Mouse (Mus musculus) granulocyte monocyte progenitor cell, adult 5-6 weeks (primary cell): Measurements from ENCODE around the gene Eif4a3. TPM values are rescaled to one million over a fixed set of nuclear protein-coding genes. Genes with fewer than 3 reads are reported as not detected.
"Not testable (repeated sequence)": the region's sequence is repeated elsewhere in the genome, so short reads cannot be mapped to it uniquely, and the experiment has no call there.

Experiments used
- ATAC-seq: replicated peaks from 2 replicates; pipeline ENCODE4 v1.8.0; 2016; ENCODE audit warnings: mild to moderate bottlenecking, moderate TSS enrichment, inconsistent platforms; ENCODE audit not compliant: poor library complexity, severe bottlenecking
- total RNA-seq, 2 experiments: library from RNA; stranded (forward) in 1 of 2; stranded (reverse) in 1 of 2; fragments of 200-712, 200-1000 nt in 1 of 2; fragments of >200 nt in 1 of 2; fragmentation: Nextera tagmentation in 1 of 2; gene quantifications; 2 replicates each; pipeline ENCODE4 v1.2.3; 2014 to 2017

The Eif4a3 gene
- total RNA-seq, 2 experiments from 2014 or later: 228 to 311 TPM

- no peak for ATAC-seq
Measured at GRCm38 (mm10) chr11:119300246-119300935, 502 bp upstream of the Eif4a3 start.

DNA sequence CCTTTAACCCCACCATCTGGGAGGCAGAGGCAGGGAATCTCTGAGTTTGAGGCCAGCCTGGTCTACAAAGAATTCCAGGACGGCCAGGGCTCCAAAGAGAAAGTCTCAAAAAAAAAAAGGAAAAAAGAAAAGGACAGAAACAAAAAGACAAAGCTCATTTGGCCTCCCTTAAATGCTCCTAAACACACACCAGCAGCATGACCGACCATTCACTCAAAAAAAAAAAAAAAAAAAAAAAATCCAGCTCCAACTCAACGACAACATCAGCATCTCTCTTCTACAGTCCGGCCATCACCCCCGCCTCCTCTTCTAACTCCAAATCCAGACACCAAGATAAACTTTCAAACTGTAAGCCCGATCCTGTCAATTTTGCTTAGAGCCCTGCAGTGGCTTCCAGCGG, 972 bp downstream of the Eif4a3 start:
- no peak for ATAC-seq

DNA sequence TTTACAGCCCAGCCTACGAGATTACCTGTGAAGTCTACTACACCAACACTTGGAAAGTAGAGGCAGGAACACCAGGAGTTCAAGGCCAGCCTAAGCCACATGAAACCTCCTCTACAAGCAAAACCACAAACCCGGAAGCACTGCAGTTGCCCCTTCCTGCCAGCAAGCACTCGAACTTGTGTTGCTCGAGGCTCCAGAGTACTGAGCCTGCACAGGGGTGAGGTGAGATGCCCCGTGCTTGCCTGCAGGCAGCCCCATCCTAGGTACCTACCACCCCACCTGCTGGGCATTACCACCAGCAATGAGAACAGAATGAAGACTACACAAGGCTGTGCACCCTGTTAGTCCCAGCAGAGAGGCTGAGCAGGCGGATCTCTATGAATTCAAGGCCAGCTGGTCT, 1.9 kb downstream of the Eif4a3 start:
- ATAC-seq: peak; percentile 17

DNA sequence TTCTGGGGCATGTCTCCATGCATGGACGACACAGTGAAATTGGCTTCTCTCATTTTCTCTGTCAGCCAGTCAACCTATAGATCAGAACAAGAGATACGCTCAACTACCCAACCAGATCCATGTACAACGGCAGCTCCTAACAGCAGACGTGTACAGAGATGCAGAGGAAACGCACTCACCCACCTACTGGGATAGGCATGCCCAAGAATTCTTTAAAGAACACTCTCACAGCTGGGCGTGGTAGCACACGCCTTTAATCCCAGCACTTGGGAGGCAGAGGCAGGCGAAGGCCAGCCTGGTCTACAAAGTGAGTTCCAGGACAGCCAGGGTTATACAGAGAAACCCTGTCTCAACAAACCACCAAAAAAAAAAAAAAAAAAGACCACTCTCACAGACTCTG, 7.0 kb downstream of the Eif4a3 start:
- not testable (repeated sequence) for ATAC-seq

- no peak for ATAC-seq
Measured at GRCm38 (mm10) chr11:119287207-119287992, 12.5 kb downstream of the Eif4a3 start.

GRCm38 (mm10) chr11:119285791-119286527, 13.9 kb downstream of the Eif4a3 start:
- ATAC-seq: 0 out of 2 replicates have a peak, but pooled peaks have one; percentile 10

DNA sequence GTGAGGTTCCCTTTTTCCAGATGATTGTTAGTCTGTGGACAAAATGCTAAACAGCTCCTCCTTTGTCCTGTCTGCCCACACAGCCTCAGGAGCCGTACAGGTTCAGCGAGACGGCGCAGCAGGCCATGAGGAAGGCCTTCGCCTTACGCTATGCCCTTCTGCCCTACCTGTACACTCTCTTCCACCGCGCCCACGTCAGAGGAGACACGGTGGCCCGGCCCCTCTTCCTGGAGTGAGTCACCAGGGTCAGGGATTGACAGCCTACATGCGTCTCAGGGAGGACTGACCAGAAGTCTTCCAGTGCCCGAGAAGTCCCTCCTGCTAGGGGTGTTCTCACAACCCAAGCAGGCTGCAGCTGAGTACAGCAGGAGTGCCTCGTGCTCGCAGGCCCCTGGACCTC, 18.9 kb downstream of the Eif4a3 start:
- ATAC-seq: no peak

DNA sequence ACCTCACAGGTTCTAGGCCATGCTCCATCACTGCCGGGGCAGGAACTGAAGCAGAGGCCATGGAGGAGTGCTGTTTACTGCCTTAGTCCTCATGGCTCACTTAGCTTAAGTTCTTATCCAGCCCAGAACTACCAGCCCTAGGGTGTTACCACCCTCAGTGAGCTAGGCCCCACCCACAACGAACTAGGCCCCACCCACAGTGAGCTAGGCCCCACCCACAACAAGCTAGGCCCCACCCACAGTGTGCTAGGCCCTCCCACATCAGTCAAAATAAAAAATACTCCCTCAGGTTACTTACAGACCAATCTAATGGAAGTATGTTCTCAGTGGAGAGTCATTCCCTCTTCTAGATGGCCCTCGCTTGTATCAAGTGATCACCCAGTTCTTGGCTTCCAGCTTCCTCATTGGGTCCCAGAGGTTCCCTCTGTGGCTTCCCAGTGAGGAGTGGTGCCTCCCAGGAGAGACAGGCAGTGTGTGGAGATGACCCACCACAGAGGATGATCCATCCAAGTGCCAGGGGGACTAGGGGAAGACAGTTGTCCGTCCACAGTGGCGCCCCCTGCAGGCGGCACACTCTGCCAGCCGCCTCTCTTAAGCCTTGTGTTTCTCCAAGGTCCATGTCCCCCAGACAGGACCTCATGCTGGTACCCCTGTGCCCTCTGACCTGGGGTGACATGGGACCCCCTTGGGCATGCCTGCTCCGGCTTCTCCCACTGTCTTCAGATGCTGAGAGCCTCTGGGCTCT, 26.5 kb downstream of the Eif4a3 start:
- ATAC-seq: peak; percentile 13; the same call in 1 of the 2 replicates

DNA sequence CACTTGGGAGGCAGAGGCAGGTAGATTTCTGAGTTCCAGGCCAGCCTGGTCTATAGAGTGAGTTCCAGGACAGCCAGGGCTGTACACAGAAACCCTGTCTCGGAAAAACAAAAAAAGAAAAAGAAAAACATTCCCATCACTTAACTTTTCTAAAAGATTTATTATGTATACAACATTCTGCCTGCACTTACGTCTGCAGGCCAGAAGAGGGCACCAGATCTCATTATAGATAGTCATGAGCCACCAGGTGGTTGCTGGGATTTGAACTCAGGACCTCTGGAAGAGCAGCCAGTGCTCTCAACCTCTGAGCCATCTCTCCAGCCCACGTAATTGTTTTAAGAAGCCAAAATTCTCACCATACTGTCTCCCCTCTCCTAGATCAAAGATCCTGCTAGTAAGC, 27.4 kb downstream of the Eif4a3 start:
- ATAC-seq: not testable (repeated sequence)

GRCm38 (mm10) chr11:119268557-119269195, 31.2 kb downstream of the Eif4a3 start:
- no peak for ATAC-seq

GRCm38 (mm10) chr11:119267768-119268556, 31.9 kb downstream of the Eif4a3 start, which contains the start of gene Gaa:
Gaa (plus strand) TSS chr11:119267887.
- peak; percentile 97 for ATAC-seq

GRCm38 (mm10) chr11:119267241-119267674, 32.6 kb downstream of the Eif4a3 start:
- no peak for ATAC-seq

DNA sequence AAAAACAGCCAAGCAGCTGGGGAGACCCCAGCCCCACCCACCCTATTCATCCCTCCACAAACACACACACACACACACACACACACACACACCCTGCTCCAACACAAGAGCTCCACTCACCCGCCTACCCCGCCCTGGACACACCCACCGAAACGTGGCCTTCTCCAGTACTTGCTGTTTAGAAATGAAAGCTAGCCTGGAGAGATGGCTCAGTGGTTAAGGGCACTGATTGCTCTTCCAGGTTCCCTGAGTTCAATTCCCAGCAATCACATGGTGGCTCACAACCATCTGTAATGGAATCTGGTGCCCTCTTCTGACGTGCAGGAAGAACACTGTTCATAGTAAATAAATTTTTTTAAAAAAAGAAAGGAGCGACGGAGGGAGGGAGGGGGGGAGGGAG, 34.1 kb downstream of the Eif4a3 start:
- ATAC-seq: no peak

DNA sequence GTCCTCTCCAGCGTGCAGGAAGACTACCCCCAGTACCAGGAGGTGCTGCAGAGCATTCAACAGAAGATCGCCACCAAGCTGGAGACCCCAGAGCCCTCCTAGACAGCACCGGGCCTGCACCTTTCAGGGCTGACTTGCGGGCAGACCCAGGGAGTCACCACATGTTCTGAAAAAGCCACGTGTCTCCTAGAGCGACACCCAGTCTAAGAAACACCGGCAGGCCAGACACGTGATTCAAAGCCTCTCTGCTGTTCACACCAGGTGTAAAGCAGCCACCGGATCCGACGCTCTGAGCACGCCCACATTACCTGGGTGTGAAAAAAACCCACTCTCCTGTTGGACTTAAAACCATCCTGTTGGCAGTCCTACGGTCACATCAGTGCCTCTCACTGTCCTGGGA, 35.5 kb downstream of the Eif4a3 start:
- ATAC-seq: no peak

DNA sequence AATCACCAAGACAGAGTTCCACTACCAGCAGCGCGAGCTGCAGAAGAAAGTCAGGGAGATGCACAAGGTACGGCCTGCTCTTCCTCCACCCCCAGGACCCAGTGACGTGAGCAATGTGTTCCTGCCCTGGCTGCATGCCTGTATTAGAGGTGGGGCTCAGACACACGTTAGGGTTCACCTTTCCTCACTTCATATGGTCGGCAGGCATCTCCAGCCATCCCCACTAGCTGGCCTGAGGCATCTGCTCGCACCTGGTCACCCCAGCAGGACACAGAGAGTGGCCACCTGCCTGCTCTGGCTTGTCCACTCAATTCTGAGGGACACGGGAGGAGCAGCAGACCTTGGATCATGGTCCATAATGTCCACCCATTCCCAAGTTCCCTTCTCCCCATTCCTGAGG, 39.9 kb downstream of the Eif4a3 start:
- no peak for ATAC-seq

DNA sequence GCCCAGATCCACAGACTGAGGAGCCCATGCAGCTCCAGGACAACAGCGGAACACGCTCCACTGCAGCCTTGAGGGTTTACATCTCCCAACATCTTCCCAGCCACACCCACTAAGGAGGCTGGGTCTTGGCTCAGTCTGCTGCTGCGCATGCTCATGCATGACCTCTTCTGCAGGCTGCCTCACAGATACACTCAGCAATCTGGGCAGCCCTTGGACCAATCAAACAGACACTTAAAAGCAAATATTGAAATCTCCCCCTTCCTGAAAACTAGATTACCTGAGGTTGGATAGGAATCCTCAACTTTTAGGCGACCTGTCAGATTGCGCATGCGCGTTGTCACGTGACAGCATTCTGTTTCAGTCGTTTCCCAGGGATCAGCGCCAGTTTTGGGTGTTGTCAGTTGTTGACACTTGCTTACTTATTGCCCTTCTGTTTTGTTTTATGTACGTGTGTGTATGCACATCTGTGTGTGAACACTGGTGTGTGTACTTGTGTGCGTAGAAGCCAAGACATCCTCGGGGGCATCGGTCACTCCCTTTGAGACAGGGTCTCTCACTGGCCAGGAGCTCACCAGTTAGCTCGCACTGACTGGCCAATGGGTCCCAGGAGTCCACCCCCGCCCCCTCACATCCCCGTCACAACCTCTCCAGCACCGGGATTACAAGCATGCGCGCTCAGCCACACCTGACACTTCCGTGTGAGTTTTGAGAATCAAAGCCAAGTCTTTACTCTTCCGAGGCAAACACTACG, 41.1 kb downstream of the Eif4a3 start:
- peak; percentile 68 for ATAC-seq

DNA sequence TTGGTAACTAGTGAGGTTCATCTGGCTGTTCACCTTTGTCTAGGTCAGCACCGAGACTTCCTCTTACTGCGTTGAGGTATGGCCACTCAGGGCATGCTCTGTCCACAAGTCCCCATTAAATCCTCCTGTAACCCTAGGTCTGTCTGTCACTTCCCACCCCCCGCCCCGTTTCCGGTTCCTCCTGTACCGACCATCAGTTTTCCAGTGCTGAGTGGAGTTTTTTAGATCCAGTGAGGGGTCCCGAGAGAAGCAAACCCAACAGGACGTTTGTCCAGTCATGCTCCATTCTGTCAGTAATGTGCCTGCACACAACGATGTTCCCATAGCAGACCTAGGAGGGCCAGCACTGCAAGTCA, 41.7 kb downstream of the Eif4a3 start:
- no peak for ATAC-seq

- ATAC-seq: not testable (repeated sequence)
Measured at GRCm38 (mm10) chr11:119256557-119256956, 43.3 kb downstream of the Eif4a3 start.
